Mouse (Mus musculus) heart, embryonic 16.5 days (tissue): Measurements from ENCODE around the gene Slc38a7. TPM values are rescaled to one million over a fixed set of nuclear protein-coding genes. Genes with fewer than 3 reads are reported as not detected.
"Not testable (repeated sequence)": the region's sequence is repeated elsewhere in the genome, so short reads cannot be mapped to it uniquely, and the experiment has no call there.

ENCODE experiments used
- ATAC-seq: fragments of 200-750 bp; cut with Nextera tagmentation; replicated peaks from 2 replicates; pipeline ENCODE4 v1.8.0; 2017; ENCODE audit warnings: moderate number of reproducible peaks; ENCODE audit not compliant: insufficient read depth, low FRiP score; ENCODE audit errors: extremely low read depth
- H3K27ac ChIP-seq: fragments of 300-500 bp; sonication (generic); 2 replicates; pipeline ENCODE4 v1.5.1; 2014; ENCODE audit warnings: mild to moderate bottlenecking, low read length, control low read depth, moderate library complexity
- H3K27me3 ChIP-seq: fragments of 300-500 bp; sonication (generic); 2 replicates; pipeline ENCODE4 v1.6.1; 2014; ENCODE audit warnings: low read length, mixed read lengths; ENCODE audit not compliant: control insufficient read depth, insufficient read depth
- H3K36me3 ChIP-seq: fragments of 300-500 bp; sonication (generic); 2 replicates; pipeline ENCODE4 v1.6.1; 2014; ENCODE audit not compliant: control insufficient read depth, insufficient read depth
- H3K4me1 ChIP-seq: fragments of 300-500 bp; sonication (generic); 2 replicates; pipeline ENCODE4 v1.6.1; 2014; ENCODE audit warnings: low read length, mixed read lengths; ENCODE audit not compliant: control insufficient read depth, insufficient read depth
- H3K4me2 ChIP-seq: fragments of 300-500 bp; sonication (generic); 2 replicates; pipeline ENCODE4 v1.6.1; 2014; ENCODE audit warnings: low read depth, mild to moderate bottlenecking, control low read depth, low read length
- H3K4me3 ChIP-seq: fragments of 300-500 bp; sonication (generic); 2 replicates; pipeline ENCODE4 v1.5.1; 2014; ENCODE audit warnings: mild to moderate bottlenecking, control low read depth, low read length
- H3K9ac ChIP-seq: fragments of 300-500 bp; sonication (generic); 2 replicates; pipeline ENCODE4 v1.6.1; 2014; ENCODE audit warnings: low read length, control low read depth
- H3K9me3 ChIP-seq: fragments of 300-500 bp; sonication (generic); replicated peaks from 2 replicates; pipeline ENCODE4 v1.6.1; 2016; ENCODE audit warnings: low read length; ENCODE audit not compliant: control insufficient read depth
- WGBS: fragments of 180-500 bp; shearing (Covaris S2); extraction: QIAGEN DNeasy Blood & Tissue Kit; methylation state at CpG from one replicate; pipeline ENCODE4 v1.1.7; 2014; 5-methylcytosine and 5-hydroxymethylcytosine counted together
- polyA plus RNA-seq: library from polyadenylated mRNA; unstranded; fragments of >200 nt; fragmentation: Nextera tagmentation; extraction: Ambion mirVana; gene quantifications from 2 replicates; pipeline ENCODE4 v1.2.1, GENCODE M21; 2015

Gene Slc38a7
- polyA plus RNA-seq, 1 experiment from 2014 or later, result 11.4 TPM

DNA sequence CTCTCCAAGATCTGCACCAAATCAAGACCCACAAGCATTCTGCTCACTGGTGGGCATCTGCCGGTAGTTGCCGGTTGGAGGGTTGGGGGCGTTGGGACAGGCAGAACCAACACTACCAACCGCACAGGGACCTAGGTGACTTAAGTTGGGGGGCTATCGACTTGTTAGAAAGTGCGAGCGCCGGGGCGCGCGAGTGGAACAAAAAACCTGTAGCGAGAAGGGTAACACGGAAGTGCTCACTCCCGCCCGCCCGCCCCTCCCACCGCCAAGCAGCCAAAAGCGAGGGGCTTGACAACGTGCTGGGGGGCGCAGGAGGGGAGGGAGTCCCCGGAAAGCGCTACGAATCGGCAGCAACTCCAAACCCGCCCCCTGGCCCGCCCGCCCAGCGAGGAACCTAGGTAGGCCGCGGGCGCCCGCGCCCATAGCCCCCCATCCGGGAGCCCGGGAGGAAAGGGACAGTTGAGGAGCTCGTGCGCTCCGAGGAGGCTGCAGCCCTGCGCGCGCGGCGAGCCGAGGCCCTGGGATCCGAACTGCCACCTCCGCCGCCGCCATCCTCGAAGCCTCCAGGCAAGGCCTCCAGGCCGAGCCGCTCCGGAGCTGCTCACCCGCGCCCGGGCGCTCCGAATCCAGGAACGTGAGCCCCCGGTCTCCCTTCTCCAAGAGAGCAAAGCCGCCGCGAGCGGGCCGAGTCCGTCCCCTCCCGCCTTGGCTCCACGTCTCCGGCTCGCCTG, 46.7 kb downstream of the Slc38a7 start:
- Histone ChIP-seq H3K4me1 (peaks cover 39% of the 10 kb centered on the region), H3K4me3 (peak overlapping the region; percentile 96), H3K4me2 (peak overlapping the region; percentile 98), H3K9ac (peak overlapping the region; percentile 99), H3K9me3 (no peaks in the 10 kb centered on the region), H3K27me3 (no peaks in the 10 kb centered on the region), H3K36me3 (peaks cover 9% of the 10 kb centered on the region; the same call in 1 of the 2 replicates), H3K27ac (peak overlapping the region; percentile 97)
- no peak for ATAC-seq
- WGBS, result under 1% methylated on average over 69 of the region's 69 CpGs

DNA sequence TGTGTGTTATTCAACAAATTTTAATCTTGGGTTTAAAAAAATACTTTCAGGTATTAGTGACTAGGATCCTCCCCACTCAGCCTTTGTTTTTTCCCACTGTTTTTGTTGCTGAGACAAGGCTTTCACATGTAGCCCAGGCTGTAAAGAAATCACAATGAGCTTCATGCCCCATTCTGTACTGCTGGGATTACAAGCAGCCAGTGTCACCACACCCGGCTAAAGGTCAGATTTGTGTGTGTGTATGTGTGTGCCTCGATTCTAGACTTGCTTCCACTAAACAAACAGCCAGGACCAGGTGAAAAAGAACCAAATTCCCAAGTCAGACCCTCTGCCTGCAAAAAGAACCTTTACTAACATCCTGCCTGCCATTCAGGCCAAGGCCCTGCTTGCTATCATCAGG, 47.9 kb downstream of the Slc38a7 start:
- Histone ChIP-seq H3K36me3 (peaks cover 9% of the 10 kb centered on the region; the same call in 1 of the 2 replicates), H3K4me2 (peak overlapping the region; percentile 98), H3K9ac (peak overlapping the region; percentile 99), H3K9me3 (no peaks in the 10 kb centered on the region), H3K4me3 (peak overlapping the region; percentile 96), H3K27ac (peak overlapping the region; percentile 97; the same call in 1 of the 2 replicates), H3K4me1 (peaks cover 38% of the 10 kb centered on the region), H3K27me3 (no peaks in the 10 kb centered on the region)
- 46% methylated on average over 2 of the region's 2 CpGs for WGBS
- ATAC-seq, result no peak

DNA sequence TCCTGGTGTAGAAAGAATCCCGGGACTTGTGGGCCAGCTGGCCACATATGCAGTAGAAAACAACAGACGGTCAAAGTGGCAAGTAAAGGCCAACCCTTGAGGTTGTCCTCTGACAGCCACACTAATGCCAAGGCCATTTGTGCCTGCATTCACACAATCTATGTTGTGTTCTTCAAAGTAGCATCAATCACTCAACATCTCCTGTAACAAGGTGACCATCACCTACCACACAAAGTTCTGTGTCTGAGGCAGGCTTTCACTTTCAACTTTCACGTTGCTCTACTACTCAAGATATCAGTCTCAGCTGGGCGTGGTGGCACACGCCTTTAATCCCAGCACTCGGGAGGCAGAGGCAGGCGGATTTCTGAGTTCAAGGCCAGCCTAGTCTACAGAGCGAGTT, 51.1 kb downstream of the Slc38a7 start:
- peaks cover 55% of the 10 kb centered on the region for H3K4me1 ChIP-seq
- no peaks in the 10 kb centered on the region for H3K9me3 ChIP-seq
- H3K4me2 ChIP-seq, result no peak overlapping the region
- 77% methylated on average over 8 of the region's 8 CpGs for WGBS
- no peak for ATAC-seq
- H3K4me3 ChIP-seq, result no peak overlapping the region
- H3K36me3 ChIP-seq, result peaks cover 9% of the 10 kb centered on the region; the same call in 1 of the 2 replicates
- H3K27ac ChIP-seq, result no peak overlapping the region
- H3K27me3 ChIP-seq, result no peaks in the 10 kb centered on the region
- H3K9ac ChIP-seq, result no peak overlapping the region

DNA sequence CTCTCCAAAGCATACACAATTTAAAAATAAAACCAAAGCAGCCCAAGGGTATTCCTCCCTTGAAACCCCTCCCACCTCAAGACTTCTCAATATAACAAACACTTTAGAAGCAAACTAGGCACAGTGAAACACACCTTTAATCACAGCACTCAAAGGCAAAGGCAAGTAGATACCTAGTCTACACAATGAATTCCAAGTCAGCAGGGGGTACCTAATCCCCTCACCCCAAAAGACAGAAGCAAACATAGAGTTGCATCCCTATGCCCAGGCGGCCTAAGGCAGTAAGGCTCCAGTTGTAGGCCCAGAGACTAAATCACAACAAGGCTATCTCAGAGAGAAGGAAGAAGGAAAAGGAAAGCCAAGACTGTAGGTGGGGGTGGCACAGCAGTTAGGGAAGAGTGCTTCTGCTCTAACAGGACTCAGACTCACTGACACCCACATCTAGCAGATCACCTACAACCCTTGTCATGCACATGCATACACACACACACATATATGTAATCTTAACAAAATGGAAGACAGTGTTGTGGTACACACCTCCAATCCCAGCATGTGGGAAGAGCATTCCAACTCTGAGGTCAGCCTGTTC, 51.8 kb downstream of the Slc38a7 start:
- ATAC-seq, result no peak
- 90% methylated on average over 1 of the region's 1 CpGs for WGBS
- Histone ChIP-seq H3K27ac (no peak overlapping the region), H3K9ac (no peak overlapping the region), H3K4me3 (no peak overlapping the region), H3K9me3 (no peaks in the 10 kb centered on the region), H3K4me1 (peaks cover 55% of the 10 kb centered on the region), H3K36me3 (peaks cover 9% of the 10 kb centered on the region; the same call in 1 of the 2 replicates), H3K27me3 (no peaks in the 10 kb centered on the region), H3K4me2 (no peak overlapping the region)

DNA sequence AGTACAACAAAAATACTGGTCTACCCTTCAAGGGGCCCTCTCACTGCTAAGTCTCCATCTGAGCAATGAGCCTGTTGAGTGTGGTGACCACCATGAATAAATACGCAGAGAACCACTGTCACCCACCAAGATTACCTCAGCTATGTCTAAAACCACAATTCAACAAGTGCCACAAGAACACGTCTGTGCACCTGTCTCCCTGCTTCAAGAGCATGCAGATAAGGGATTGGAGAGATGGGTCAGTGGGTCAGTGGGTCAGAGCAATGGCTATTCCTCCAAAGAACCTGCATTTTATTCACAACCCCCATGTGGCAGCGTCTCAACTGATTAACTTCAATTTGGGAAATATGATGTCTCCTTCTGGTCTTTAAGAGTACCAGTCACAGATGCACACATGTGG, 53.0 kb downstream of the Slc38a7 start:
- Histone ChIP-seq H3K4me3 (no peak overlapping the region), H3K36me3 (peaks cover 9% of the 10 kb centered on the region), H3K4me1 (peaks cover 48% of the 10 kb centered on the region), H3K27me3 (no peaks in the 10 kb centered on the region), H3K27ac (no peak overlapping the region), H3K9me3 (no peaks in the 10 kb centered on the region), H3K9ac (no peak overlapping the region), H3K4me2 (no peak overlapping the region)
- ATAC-seq, result no peak
- WGBS, result 73% methylated on average over 3 of the region's 3 CpGs

DNA sequence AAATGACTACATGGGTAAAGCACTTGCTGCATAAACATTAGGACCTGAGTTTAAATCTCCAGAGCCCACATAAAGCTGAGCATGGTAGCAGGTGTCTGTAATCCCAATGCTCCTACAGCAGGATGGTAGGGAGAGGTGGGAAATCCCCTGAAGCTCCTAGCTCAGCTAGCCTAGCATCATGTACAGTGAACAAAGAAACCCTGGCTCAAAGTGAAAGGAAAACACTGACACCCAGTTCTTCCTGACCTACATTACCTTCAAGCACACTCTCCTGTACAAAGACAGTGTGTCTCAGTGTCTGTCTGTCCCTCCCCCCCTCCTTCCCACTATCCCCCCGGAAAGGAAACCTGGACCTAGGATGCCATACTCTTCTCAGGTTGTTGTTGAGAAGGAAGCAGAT, 53.4 kb downstream of the Slc38a7 start:
- no peak overlapping the region for H3K9ac ChIP-seq
- peaks cover 9% of the 10 kb centered on the region for H3K36me3 ChIP-seq
- WGBS, result 83% methylated on average over 1 of the region's 1 CpGs
- no peak overlapping the region for H3K4me3 ChIP-seq
- no peak overlapping the region for H3K27ac ChIP-seq
- peaks cover 43% of the 10 kb centered on the region for H3K4me1 ChIP-seq
- no peak overlapping the region for H3K4me2 ChIP-seq
- H3K27me3 ChIP-seq, result no peaks in the 10 kb centered on the region
- ATAC-seq, result no peak
- no peaks in the 10 kb centered on the region for H3K9me3 ChIP-seq

GRCm38 (mm10) chr8:95799117-95799516, 54.2 kb downstream of the Slc38a7 start:
- no peaks in the 10 kb centered on the region for H3K27me3 ChIP-seq
- ATAC-seq, result no peak
- H3K27ac ChIP-seq, result no peak overlapping the region
- no peak overlapping the region for H3K9ac ChIP-seq
- peaks cover 9% of the 10 kb centered on the region for H3K36me3 ChIP-seq
- no peaks in the 10 kb centered on the region for H3K9me3 ChIP-seq
- no peak overlapping the region for H3K4me3 ChIP-seq
- H3K4me2 ChIP-seq, result no peak overlapping the region
- H3K4me1 ChIP-seq, result peaks cover 38% of the 10 kb centered on the region
- 82% methylated on average over 6 of the region's 6 CpGs for WGBS

GRCm38 (mm10) chr8:95795333-95796061, 57.8 kb downstream of the Slc38a7 start:
- not testable (repeated sequence) for H3K27ac ChIP-seq, H3K4me2 ChIP-seq, ATAC-seq, H3K9ac ChIP-seq, H3K4me3 ChIP-seq, H3K36me3 ChIP-seq, H3K9me3 ChIP-seq, H3K27me3 ChIP-seq
- peaks cover 20% of the 10 kb centered on the region for H3K4me1 ChIP-seq
- WGBS, result 92% methylated on average over 5 of the region's 5 CpGs
